Comparison of ENCODE assay signal across 15 mouse cellular contexts in the genomic region with DNA sequence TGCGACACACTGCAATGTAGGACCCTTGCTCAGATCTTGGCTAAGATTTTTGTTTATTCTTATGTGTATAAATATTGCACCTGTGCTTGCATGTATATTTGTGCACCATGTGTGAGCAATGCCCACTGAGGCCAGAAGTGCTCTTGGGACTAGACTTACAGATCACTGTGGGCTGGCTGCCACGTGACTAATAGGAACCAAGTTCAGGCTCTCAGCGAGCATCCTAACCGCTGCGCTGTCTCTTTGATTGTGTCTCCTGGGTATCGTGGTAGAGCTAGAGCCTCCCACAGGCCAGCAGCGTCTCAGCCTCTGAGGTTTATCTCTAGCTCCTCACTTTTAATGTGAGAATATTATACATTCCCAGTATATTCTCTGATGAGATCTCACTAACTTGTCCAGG. TPM values are rescaled to one million over a fixed set of nuclear protein-coding genes. Genes with fewer than 3 reads are reported as not detected.
"Had no signal": no experiment of that assay in that cellular context is flagged by ENCODE, and none has a peak within 500 bp of the region (broad histone marks: within the 10 kb centered on the region; RNA-seq: fewer than 3 reads in every experiment).

No protein-coding gene starts in this region.

- H3K27ac ChIP-seq: layer of hippocampus, adult 2 months; limb, embryonic 10.5 days; liver, embryonic 15.5 days; midbrain, embryonic 13.5 days; neural tube, embryonic 15.5 days had no signal

- ATAC-seq: lung, postnatal 0 days; midbrain, embryonic 13.5 days had no signal

- H3K4me1 ChIP-seq: liver, embryonic 15.5 days; neural tube, embryonic 15.5 days had no signal

- DNase-seq: kidney, postnatal 10 days; kidney, postnatal 4 days; lung, adult 2 months; lung, postnatal 36 days; right cerebral cortex, adult 18-20 months; right cerebral cortex, postnatal 25 days; thymus, postnatal 4 days had no signal

- H3K36me3 ChIP-seq: limb, embryonic 10.5 days; liver, embryonic 15.5 days; midbrain, embryonic 13.5 days; neural tube, embryonic 15.5 days had no signal

- H3K9me3 ChIP-seq: limb, embryonic 10.5 days; liver, embryonic 15.5 days; midbrain, embryonic 13.5 days; neural tube, embryonic 15.5 days had no signal

- H3K4me3 ChIP-seq: layer of hippocampus, adult 2 months; limb, embryonic 10.5 days; liver, embryonic 15.5 days; midbrain, embryonic 13.5 days; neural tube, embryonic 15.5 days had no signal

- H3K4me2 ChIP-seq: liver, embryonic 11.5 days; liver, embryonic 15.5 days; midbrain, embryonic 13.5 days; neural tube, embryonic 15.5 days had no signal

- H3K9ac ChIP-seq: liver, embryonic 15.5 days; midbrain, embryonic 13.5 days; neural tube, embryonic 15.5 days had no signal

- H3K27me3 ChIP-seq: liver, embryonic 15.5 days; midbrain, embryonic 13.5 days; neural tube, embryonic 15.5 days had no signal

RNA-seq across cellular contexts. Expression of gene Rasl10a, which starts 55.7 kb away (rescaled TPM):
- total RNA-seq: megakaryocyte progenitor cell, adult 5-6 weeks had no signal
